Mouse (Mus musculus): ENCODE measurements around the gene Gna11. TPM values are rescaled to one million over a fixed set of nuclear protein-coding genes. Genes with fewer than 3 reads are reported as not detected.

Gene Gna11
- polyA plus RNA-seq, 1 experiment, result 117 TPM

DNA sequence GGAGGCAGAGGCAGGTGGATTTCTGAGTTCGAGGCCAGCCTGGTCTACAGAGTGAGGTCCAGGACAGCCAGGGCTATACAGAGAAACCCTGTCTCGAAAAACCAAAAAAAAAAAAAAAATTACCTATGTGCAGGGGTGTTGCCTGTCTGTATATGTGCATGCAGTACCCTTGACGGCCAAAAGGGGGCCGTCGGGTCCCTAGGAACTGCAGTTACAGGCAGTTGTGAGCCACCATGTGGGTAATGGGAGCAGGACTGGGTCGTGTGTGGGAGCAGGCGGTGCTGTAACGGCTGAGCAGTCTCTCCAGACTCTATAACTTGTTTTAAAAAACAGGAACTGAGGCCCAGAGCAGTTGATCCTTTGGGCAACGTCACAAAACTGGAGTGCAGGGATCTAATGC, 61.0 kb downstream of the Gna11 start:
- no peak overlapping the region for H3K4me3 ChIP-seq (replicated peaks; ENCODE audit: extremely low read depth, low read depth, low read length)
- WGBS, result 17% methylated on average over 9 of the region's 9 CpGs
- TF ChIP-seq POLR2A (IDR thresholded peaks at IDR 0.05; ENCODE audit: borderline replicate concordance, extremely low read depth, low read depth, low read length) (no peak), CTCF (IDR thresholded peaks at IDR 0.05; ENCODE audit: insufficient read depth, low read length) (peak; percentile 38)
- peaks cover 8% of the 10 kb centered on the region; the same call in 1 of the 2 replicates for H3K4me1 ChIP-seq (ENCODE audit: control insufficient read depth, insufficient read depth, low read length)
- DNase-seq, result no peak

DNA sequence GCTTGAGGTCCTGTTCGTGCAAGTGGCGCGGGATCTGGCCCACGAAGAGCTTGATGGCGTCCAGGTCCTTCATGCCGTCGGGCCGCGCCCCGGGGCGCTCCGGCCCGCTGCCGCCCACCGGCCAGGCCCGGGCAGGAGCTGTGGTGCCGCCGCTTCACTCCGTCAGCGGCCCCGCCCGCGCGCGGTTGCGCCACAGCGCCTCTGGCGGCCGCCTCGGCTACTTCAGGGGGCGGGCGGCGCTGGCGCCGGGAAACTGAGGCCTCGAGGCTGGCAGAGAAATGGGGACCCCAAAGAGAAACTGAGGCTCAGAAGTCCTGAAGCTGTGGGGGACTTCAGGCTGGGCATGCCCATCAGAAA, 62.5 kb downstream of the Gna11 start, which contains the start of gene Celf5:
TSS of gene Celf5 (minus strand) at position 177 of the 357 bp plus-strand sequence.
- H3K4me3 ChIP-seq (replicated peaks; ENCODE audit: extremely low read depth, low read depth, low read length), result peak within 1 kb of the TSS; percentile 66
- TF ChIP-seq POLR2A (IDR thresholded peaks at IDR 0.05; ENCODE audit: borderline replicate concordance, extremely low read depth, low read depth, low read length), result no peak
- peak; percentile 20; the same call in 1 of the 2 replicates for TF ChIP-seq CTCF (IDR thresholded peaks at IDR 0.05; ENCODE audit: insufficient read depth, low read length)
- DNase-seq, result peak; percentile 68
- H3K4me1 ChIP-seq (ENCODE audit: control insufficient read depth, insufficient read depth, low read length), result peaks cover 8% of the 10 kb centered on the region; the same call in 1 of the 2 replicates
- under 1% methylated on average over 36 of the region's 36 CpGs for WGBS

DNA sequence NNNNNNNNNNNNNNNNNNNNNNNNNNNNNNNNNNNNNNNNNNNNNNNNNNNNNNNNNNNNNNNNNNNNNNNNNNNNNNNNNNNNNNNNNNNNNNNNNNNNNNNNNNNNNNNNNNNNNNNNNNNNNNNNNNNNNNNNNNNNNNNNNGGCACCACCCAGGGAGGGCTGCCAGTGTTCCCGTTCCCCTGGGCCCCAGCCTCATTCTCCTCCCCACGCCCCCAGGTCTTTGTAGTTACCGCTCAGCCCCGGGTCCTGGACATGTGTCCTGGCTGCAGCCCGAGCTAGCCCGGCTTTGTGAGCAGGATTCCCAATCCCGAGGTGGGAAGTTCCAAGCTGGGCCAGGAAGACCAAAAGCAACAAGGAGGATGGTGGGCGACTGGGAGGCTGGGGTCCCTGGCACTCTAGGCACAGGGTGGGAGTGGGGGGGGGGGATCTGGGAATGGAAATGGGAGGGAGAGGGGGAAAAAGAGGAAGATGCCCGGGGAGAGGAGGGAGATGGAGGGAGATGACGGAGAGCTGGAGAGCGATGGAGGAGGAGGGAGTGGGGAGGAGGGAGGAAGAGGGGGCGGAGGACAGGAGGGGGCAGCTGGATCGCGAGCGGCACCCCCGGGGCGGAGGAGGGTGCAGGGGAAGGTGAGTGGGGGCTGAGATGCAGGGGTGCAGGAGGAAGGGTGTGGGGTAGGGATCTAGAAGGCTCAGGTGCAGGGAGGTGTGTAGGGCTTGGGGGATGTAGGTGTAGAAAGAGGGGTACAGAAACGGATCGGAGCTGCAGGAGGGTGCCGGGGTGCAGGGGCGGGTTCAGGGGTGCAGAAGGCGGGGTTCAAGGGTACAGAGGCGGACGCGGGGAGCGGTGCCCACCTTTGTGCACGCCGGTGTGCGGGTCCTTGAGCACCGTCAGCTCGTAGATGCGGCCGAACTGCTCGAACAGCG, 63.1 kb downstream of the Gna11 start:
- Histone ChIP-seq H3K4me3 (replicated peaks; ENCODE audit: extremely low read depth, low read depth, low read length) (peak overlapping the region; percentile 66), H3K4me1 (ENCODE audit: control insufficient read depth, insufficient read depth, low read length) (peaks cover 8% of the 10 kb centered on the region; the same call in 1 of the 2 replicates)
- WGBS, result 6% methylated on average over 34 of the region's 35 CpGs
- no peak for DNase-seq
- no peak for TF ChIP-seq CTCF (IDR thresholded peaks at IDR 0.05; ENCODE audit: insufficient read depth, low read length)
- no peak for TF ChIP-seq POLR2A (IDR thresholded peaks at IDR 0.05; ENCODE audit: borderline replicate concordance, extremely low read depth, low read depth, low read length)

Other genes starting within 250 kb of the Gna11 start
- gene Cactin, start 224.1 kb downstream of the Gna11 start, polyA plus RNA-seq (2012; rRNA removed), result 30.5 and 36.7 TPM in 2 replicates
- 39.9 and 44.0 TPM in 2 replicates for gene Tbxa2r, start 216.5 kb downstream of the Gna11 start, polyA plus RNA-seq (2012; rRNA removed)
- 10.3 and 11.2 TPM in 2 replicates for gene Gipc3, start 201.9 kb downstream of the Gna11 start, polyA plus RNA-seq (2012; rRNA removed)
- gene Hmg20b, start 194.7 kb downstream of the Gna11 start, polyA plus RNA-seq (2012; rRNA removed), result 106 and 134 TPM in 2 replicates
- 33.3 and 39.9 TPM in 2 replicates for gene Mfsd12, start 187.7 kb downstream of the Gna11 start, polyA plus RNA-seq (2012; rRNA removed)
- gene 4930404N11Rik, start 179.4 kb downstream of the Gna11 start, polyA plus RNA-seq (2012; rRNA removed), result 21.9 and 25.8 TPM in 2 replicates
- 59.3 and 61.8 TPM in 2 replicates for gene Fzr1, start 166.7 kb downstream of the Gna11 start, polyA plus RNA-seq (2012; rRNA removed)
- gene Dohh, start 160.8 kb downstream of the Gna11 start, polyA plus RNA-seq (2012; rRNA removed), result 79.2 and 83.4 TPM in 2 replicates
- 3.7 and 6.3 TPM in 2 replicates for gene Gm48551, start 160.7 kb downstream of the Gna11 start, polyA plus RNA-seq (2012; rRNA removed)
- gene Gm48552, start 156.2 kb downstream of the Gna11 start, polyA plus RNA-seq (2012; rRNA removed), result 3.6 and 5.9 TPM in 2 replicates
- 8.8 and 10.1 TPM in 2 replicates for gene Smim24, start 152.1 kb downstream of the Gna11 start, polyA plus RNA-seq (2012; rRNA removed)
- gene Nfic, start 89.6 kb downstream of the Gna11 start, polyA plus RNA-seq (2012; rRNA removed), result 89.6 and 103 TPM in 2 replicates
- gene Celf5, start 62.5 kb downstream of the Gna11 start, polyA plus RNA-seq (2012; rRNA removed), result 0.92 and 1.1 TPM in 2 replicates
- gene Ncln, start 48.8 kb downstream of the Gna11 start, polyA plus RNA-seq (2012; rRNA removed), result 197 and 203 TPM in 2 replicates
- gene S1pr4, start 45.1 kb downstream of the Gna11 start, polyA plus RNA-seq (2012; rRNA removed), result 40.3 and 47.5 TPM in 2 replicates
- gene Gna15, start 21.0 kb downstream of the Gna11 start, polyA plus RNA-seq (2012; rRNA removed), result 8.5 and 9.5 TPM in 2 replicates
- 1,275 and 1,423 TPM in 2 replicates for gene Aes, start 14.3 kb upstream of the Gna11 start, polyA plus RNA-seq (2012; rRNA removed)
- gene Tle2, start 29.4 kb upstream of the Gna11 start, polyA plus RNA-seq (2012; rRNA removed), result 164 and 218 TPM in 2 replicates
- 33.3 and 41.6 TPM in 2 replicates for gene Tle6, start 55.9 kb upstream of the Gna11 start, polyA plus RNA-seq (2012; rRNA removed)
- 0.57 and 1.1 TPM in 2 replicates for gene BC025920, start 61.1 kb upstream of the Gna11 start, polyA plus RNA-seq (2012; rRNA removed)
- 33.7 and 36.2 TPM in 2 replicates for gene Sirt6, start 82.6 kb upstream of the Gna11 start, polyA plus RNA-seq (2012; rRNA removed)
- 22.7 and 28.4 TPM in 2 replicates for gene Ankrd24, start 83.3 kb upstream of the Gna11 start, polyA plus RNA-seq (2012; rRNA removed)
- gene Gm10778, start 103.9 kb upstream of the Gna11 start, polyA plus RNA-seq (2012; rRNA removed), result 0.33 and 0.57 TPM in 2 replicates
- gene Zfp433, start 159.6 kb upstream of the Gna11 start, polyA plus RNA-seq (2012; rRNA removed), result 0.45 and 0.47 TPM in 2 replicates
- gene Gm3055, start 226.0 kb upstream of the Gna11 start, polyA plus RNA-seq (2012; rRNA removed), result 0.33 and 0.56 TPM in 2 replicates